Comparison of ENCODE assay signal across 16 mouse cellular contexts in the genomic region with DNA sequence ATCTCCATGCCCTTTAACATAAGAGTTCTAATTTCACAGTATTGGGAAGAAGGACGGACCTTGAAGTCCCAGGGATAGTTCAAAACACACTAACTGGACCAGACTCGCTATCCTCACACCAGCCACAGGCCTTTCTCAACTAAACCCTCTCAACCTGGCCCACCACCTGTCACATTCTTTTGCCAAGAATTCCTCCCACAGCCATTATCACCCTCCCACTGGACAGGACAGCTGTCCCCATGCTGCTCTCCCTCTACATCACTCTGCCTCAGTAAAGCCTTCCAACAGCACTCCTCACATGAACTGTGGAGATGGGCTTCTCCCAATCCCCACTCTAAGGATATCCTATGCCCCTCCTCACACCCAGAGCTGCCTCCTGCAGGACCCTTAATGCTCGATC. TPM values are rescaled to one million over a fixed set of nuclear protein-coding genes. Genes with fewer than 3 reads are reported as not detected.
DNase-seq lines count a peak whose midpoint lies in the region; ATAC-seq lines count a peak whose summit lies in the region.
"Had no signal": no experiment of that assay in that cellular context is flagged by ENCODE, and none has a peak within 500 bp of the region (broad histone marks: within the 10 kb centered on the region; RNA-seq: fewer than 3 reads in every experiment).

No protein-coding gene starts in this region.

- peak overlapping the region; percentile 44; the same call in 1 of the 2 replicates for H3K27ac ChIP-seq in forebrain, embryonic 10.5 days
- no peak overlapping the region for H3K27ac ChIP-seq in forebrain, embryonic 16.5 days (ENCODE audit: low read length)
- peak overlapping the region; percentile 52 for H3K27ac ChIP-seq in midbrain, embryonic 10.5 days (replicated peaks)
- H3K27ac ChIP-seq in midbrain, embryonic 16.5 days (ENCODE audit: low read length), result no peak overlapping the region
- H3K27ac ChIP-seq in midbrain, embryonic 14.5 days (replicated peaks; ENCODE audit: low read depth, low read length), result 0 out of 2 replicates have a peak overlapping the region, but pooled peaks have one; percentile 8
- H3K27ac ChIP-seq: macrophage had no signal

- no peaks in the 10 kb centered on the region for H3K9me3 ChIP-seq in forebrain, embryonic 10.5 days
- H3K9me3 ChIP-seq in forebrain, embryonic 16.5 days (ENCODE audit: control insufficient read depth, low read length), result no peaks in the 10 kb centered on the region
- no peaks in the 10 kb centered on the region for H3K9me3 ChIP-seq in midbrain, embryonic 10.5 days (replicated peaks)
- H3K9me3 ChIP-seq in midbrain, embryonic 16.5 days (replicated peaks; ENCODE audit: control insufficient read depth, low read length, poor library complexity, severe bottlenecking), result no peaks in the 10 kb centered on the region
- H3K9me3 ChIP-seq in midbrain, embryonic 14.5 days (ENCODE audit: control insufficient read depth, low read length), result no peaks in the 10 kb centered on the region

- H3K4me3 ChIP-seq in forebrain, embryonic 10.5 days, result no peak overlapping the region
- no peak overlapping the region for H3K4me3 ChIP-seq in forebrain, embryonic 16.5 days (replicated peaks; ENCODE audit: low read length)
- H3K4me3 ChIP-seq in midbrain, embryonic 10.5 days, result no peak overlapping the region
- no peak overlapping the region for H3K4me3 ChIP-seq in midbrain, embryonic 16.5 days (ENCODE audit: low read depth, low read length)
- H3K4me3 ChIP-seq in midbrain, embryonic 14.5 days (replicated peaks; ENCODE audit: low read depth, low read length), result no peak overlapping the region

- no peak overlapping the region for H3K9ac ChIP-seq in forebrain, embryonic 16.5 days (replicated peaks; ENCODE audit: low read depth, low read length)
- H3K9ac ChIP-seq in midbrain, embryonic 16.5 days (ENCODE audit: low read depth, low read length), result no peak overlapping the region
- H3K9ac ChIP-seq in midbrain, embryonic 14.5 days (replicated peaks; ENCODE audit: low read length), result no peak overlapping the region; the same call in 1 of the 2 replicates

- no peak for ATAC-seq in forebrain, embryonic 16.5 days
- ATAC-seq in midbrain, embryonic 16.5 days, result no peak
- no peak for ATAC-seq in midbrain, embryonic 14.5 days (ENCODE audit: low FRiP score, low TSS enrichment)
- ATAC-seq in erythroid progenitor cell, adult 5-6 weeks (replicated peaks; ENCODE audit: low FRiP score, poor library complexity, severe bottlenecking), result no peak

- peaks cover 62% of the 10 kb centered on the region for H3K36me3 ChIP-seq in forebrain, embryonic 10.5 days (replicated peaks)
- no peaks in the 10 kb centered on the region; the same call in 1 of the 2 replicates for H3K36me3 ChIP-seq in forebrain, embryonic 16.5 days (ENCODE audit: control insufficient read depth, insufficient read depth)
- H3K36me3 ChIP-seq in midbrain, embryonic 10.5 days, result peaks cover 65% of the 10 kb centered on the region
- no peaks in the 10 kb centered on the region for H3K36me3 ChIP-seq in midbrain, embryonic 16.5 days (ENCODE audit: control insufficient read depth, insufficient read depth, low read length)
- H3K36me3 ChIP-seq in midbrain, embryonic 14.5 days (ENCODE audit: control insufficient read depth, insufficient read depth, low read length), result no peaks in the 10 kb centered on the region

- DNase-seq in forebrain, embryonic 10.5 days (ENCODE audit: extremely low spot score, low spot score), result no peak
- DNase-seq in midbrain, embryonic 10.5 days (ENCODE audit: low spot score), result no peak
- peak; percentile 87 to 90 for DNase-seq in cerebellum, postnatal 25 days
- DNase-seq in midbrain, embryonic 14.5 days, result no peak
- DNase-seq in spleen, adult 12 weeks (ENCODE audit: low spot score), result no peak
- DNase-seq: gastrocnemius, postnatal 10 days; kidney, adult 8-10 months; layer of hippocampus, adult 9-11 months; right cerebral cortex, postnatal 14 days had no signal

- 0 out of 2 replicates have a peak, but pooled peaks cover 2% of the 10 kb centered on the region for H3K27me3 ChIP-seq in forebrain, embryonic 10.5 days (ENCODE audit: poor library complexity, severe bottlenecking)
- H3K27me3 ChIP-seq in forebrain, embryonic 16.5 days (replicated peaks; ENCODE audit: control insufficient read depth, insufficient read depth, low read length), result no peaks in the 10 kb centered on the region
- no peaks in the 10 kb centered on the region for H3K27me3 ChIP-seq in midbrain, embryonic 10.5 days (ENCODE audit: low read depth, poor library complexity, severe bottlenecking)
- no peaks in the 10 kb centered on the region for H3K27me3 ChIP-seq in midbrain, embryonic 16.5 days (ENCODE audit: control insufficient read depth, insufficient read depth, low read depth, low read length)
- H3K27me3 ChIP-seq in midbrain, embryonic 14.5 days (ENCODE audit: control insufficient read depth, insufficient read depth, low read length), result no peaks in the 10 kb centered on the region

- peaks cover 53% of the 10 kb centered on the region for H3K4me1 ChIP-seq in forebrain, embryonic 10.5 days
- H3K4me1 ChIP-seq in forebrain, embryonic 16.5 days (replicated peaks; ENCODE audit: control insufficient read depth, insufficient read depth, low read length), result peaks cover 37% of the 10 kb centered on the region
- peaks cover 62% of the 10 kb centered on the region for H3K4me1 ChIP-seq in midbrain, embryonic 10.5 days
- H3K4me1 ChIP-seq in midbrain, embryonic 16.5 days (ENCODE audit: control insufficient read depth, insufficient read depth, low read length), result peaks cover 10% of the 10 kb centered on the region; the same call in 1 of the 2 replicates
- H3K4me1 ChIP-seq in midbrain, embryonic 14.5 days (ENCODE audit: control insufficient read depth, insufficient read depth, low read length), result peaks cover 7% of the 10 kb centered on the region; the same call in 1 of the 2 replicates

- WGBS in forebrain, embryonic 10.5 days, result 89% methylated on average over 3 of the region's 3 CpGs
- 59% methylated on average over 3 of the region's 3 CpGs for WGBS in forebrain, embryonic 16.5 days
- 84% methylated on average over 3 of the region's 3 CpGs for WGBS in midbrain, embryonic 10.5 days
- 61% methylated on average over 3 of the region's 3 CpGs for WGBS in midbrain, embryonic 16.5 days
- WGBS in midbrain, embryonic 14.5 days, result 63% methylated on average over 3 of the region's 3 CpGs

- H3K4me2 ChIP-seq in forebrain, embryonic 16.5 days (ENCODE audit: low read length), result no peak overlapping the region
- H3K4me2 ChIP-seq in midbrain, embryonic 16.5 days (ENCODE audit: low read length), result no peak overlapping the region
- H3K4me2 ChIP-seq in midbrain, embryonic 14.5 days (ENCODE audit: low read length), result no peak overlapping the region

RNA-seq across cellular contexts. Expression of a gene that starts 4.1 kb away (rescaled TPM):
- polyA plus RNA-seq in forebrain, embryonic 10.5 days (2016; fragmentation: Nextera tagmentation; extraction: Ambion mirVana), result 27.8 and 28.6 TPM in 2 replicates
- 10.8 and 12.1 TPM in 2 replicates for polyA plus RNA-seq in forebrain, embryonic 16.5 days (2015; fragmentation: Nextera tagmentation; extraction: Ambion mirVana)
- 34.9 and 35.5 TPM in 2 replicates for polyA plus RNA-seq in midbrain, embryonic 10.5 days (2016; fragmentation: Nextera tagmentation; extraction: Ambion mirVana)
- polyA plus RNA-seq in midbrain, embryonic 16.5 days (2015; fragmentation: Nextera tagmentation; extraction: Ambion mirVana), result 3.2 and 4.2 TPM in 2 replicates
- 3.1 and 3.2 TPM in 2 replicates for polyA plus RNA-seq in midbrain, embryonic 14.5 days (2014; fragmentation: Nextera tagmentation; extraction: Ambion mirVana)
- total RNA-seq in erythroid progenitor cell, adult 5-6 weeks (2015; ENCODE audit: low replicate concordance), result 11.7 and 27.8 TPM in 2 replicates
- total RNA-seq in erythroid progenitor cell, adult 5-6 weeks (2017; ENCODE audit: low replicate concordance), result 11.9 and 17.5 TPM in 2 replicates

RNA-seq across cellular contexts. Expression of a gene that starts 6.9 kb away (rescaled TPM):
- 3.6 and 3.9 TPM in 2 replicates for polyA plus RNA-seq in forebrain, embryonic 10.5 days (2016; fragmentation: Nextera tagmentation; extraction: Ambion mirVana)
- polyA plus RNA-seq in forebrain, embryonic 16.5 days (2015; fragmentation: Nextera tagmentation; extraction: Ambion mirVana), result 22.0 and 27.1 TPM in 2 replicates
- polyA plus RNA-seq in midbrain, embryonic 10.5 days (2016; fragmentation: Nextera tagmentation; extraction: Ambion mirVana), result 5.2 and 7.6 TPM in 2 replicates
- 18.5 and 19.9 TPM in 2 replicates for polyA plus RNA-seq in midbrain, embryonic 16.5 days (2015; fragmentation: Nextera tagmentation; extraction: Ambion mirVana)
- 15.1 and 16.0 TPM in 2 replicates for polyA plus RNA-seq in midbrain, embryonic 14.5 days (2014; fragmentation: Nextera tagmentation; extraction: Ambion mirVana)
- 1.8 TPM in 1 of 2 replicates, not detected in the other for total RNA-seq in erythroid progenitor cell, adult 5-6 weeks (2015; ENCODE audit: low replicate concordance)
- total RNA-seq in erythroid progenitor cell, adult 5-6 weeks (2017; ENCODE audit: low replicate concordance), result 1.9 and 3.6 TPM in 2 replicates

RNA-seq across cellular contexts. Expression of a gene that starts 14.0 kb away (rescaled TPM):
- polyA plus RNA-seq in forebrain, embryonic 10.5 days (2016; fragmentation: Nextera tagmentation; extraction: Ambion mirVana), result 0.43 and 0.55 TPM in 2 replicates
- 0.37 and 0.86 TPM in 2 replicates for polyA plus RNA-seq in forebrain, embryonic 16.5 days (2015; fragmentation: Nextera tagmentation; extraction: Ambion mirVana)
- 0.81 and 0.98 TPM in 2 replicates for polyA plus RNA-seq in midbrain, embryonic 10.5 days (2016; fragmentation: Nextera tagmentation; extraction: Ambion mirVana)
- polyA plus RNA-seq in midbrain, embryonic 16.5 days (2015; fragmentation: Nextera tagmentation; extraction: Ambion mirVana), result 0.19 and 0.44 TPM in 2 replicates
- 0.19 and 0.28 TPM in 2 replicates for polyA plus RNA-seq in midbrain, embryonic 14.5 days (2014; fragmentation: Nextera tagmentation; extraction: Ambion mirVana)
- total RNA-seq in erythroid progenitor cell, adult 5-6 weeks (2015; ENCODE audit: low replicate concordance), result not detected in 2 replicates
- not detected in 2 replicates for total RNA-seq in erythroid progenitor cell, adult 5-6 weeks (2017; ENCODE audit: low replicate concordance)
- total RNA-seq: gastrocnemius, postnatal 10 days; heart, postnatal 25 days had no signal
- polyA plus RNA-seq: liver, adult 2 months; macrophage; stomach, embryonic 14.5 days had no signal

RNA-seq across cellular contexts. Expression of a gene that starts 18.7 kb away (rescaled TPM):
- 4.2 and 4.7 TPM in 2 replicates for polyA plus RNA-seq in forebrain, embryonic 10.5 days (2016; fragmentation: Nextera tagmentation; extraction: Ambion mirVana)
- polyA plus RNA-seq in forebrain, embryonic 16.5 days (2015; fragmentation: Nextera tagmentation; extraction: Ambion mirVana), result 1.9 and 2.9 TPM in 2 replicates
- polyA plus RNA-seq in midbrain, embryonic 10.5 days (2016; fragmentation: Nextera tagmentation; extraction: Ambion mirVana), result 4.4 and 5.1 TPM in 2 replicates
- 1.9 and 2.3 TPM in 2 replicates for polyA plus RNA-seq in midbrain, embryonic 16.5 days (2015; fragmentation: Nextera tagmentation; extraction: Ambion mirVana)
- 1.1 and 2.1 TPM in 2 replicates for polyA plus RNA-seq in midbrain, embryonic 14.5 days (2014; fragmentation: Nextera tagmentation; extraction: Ambion mirVana)
- total RNA-seq in erythroid progenitor cell, adult 5-6 weeks (2015; ENCODE audit: low replicate concordance), result not detected in 2 replicates
- not detected in 2 replicates for total RNA-seq in erythroid progenitor cell, adult 5-6 weeks (2017; ENCODE audit: low replicate concordance)
- total RNA-seq: heart, postnatal 25 days; liver, adult 2 months had no signal

RNA-seq across cellular contexts. Expression of a gene that starts 37.9 kb away (rescaled TPM):
- 9.3 and 12.4 TPM in 2 replicates for polyA plus RNA-seq in forebrain, embryonic 10.5 days (2016; fragmentation: Nextera tagmentation; extraction: Ambion mirVana)
- 12.0 and 14.8 TPM in 2 replicates for polyA plus RNA-seq in forebrain, embryonic 16.5 days (2015; fragmentation: Nextera tagmentation; extraction: Ambion mirVana)
- polyA plus RNA-seq in midbrain, embryonic 10.5 days (2016; fragmentation: Nextera tagmentation; extraction: Ambion mirVana), result 13.2 and 13.9 TPM in 2 replicates
- polyA plus RNA-seq in midbrain, embryonic 16.5 days (2015; fragmentation: Nextera tagmentation; extraction: Ambion mirVana), result 14.1 and 15.9 TPM in 2 replicates
- polyA plus RNA-seq in midbrain, embryonic 14.5 days (2014; fragmentation: Nextera tagmentation; extraction: Ambion mirVana), result 14.2 and 15.0 TPM in 2 replicates
- 15.5 and 22.7 TPM in 2 replicates for total RNA-seq in erythroid progenitor cell, adult 5-6 weeks (2015; ENCODE audit: low replicate concordance)
- total RNA-seq in erythroid progenitor cell, adult 5-6 weeks (2017; ENCODE audit: low replicate concordance), result 14.4 and 17.0 TPM in 2 replicates

Comparison
In these comparisons a context has a peak if more than half of its experiments do, and no peak if none do; other contexts are left out.
1. H3K27ac ChIP-seq: peak in forebrain, embryonic 10.5 days (single experiment), midbrain, embryonic 10.5 days (single experiment) and midbrain, embryonic 14.5 days (single experiment); none in forebrain, embryonic 16.5 days (single experiment) and midbrain, embryonic 16.5 days (single experiment).
2. DNase-seq: peak in cerebellum, postnatal 25 days (2 of 2); none in forebrain, embryonic 10.5 days (single experiment), midbrain, embryonic 10.5 days (single experiment), midbrain, embryonic 14.5 days (single experiment) and spleen, adult 12 weeks (single experiment).